Mouse (Mus musculus) ES-Bruce4 (cell line): ENCODE measurements around the gene Entpd4b. TPM values are rescaled to one million over a fixed set of nuclear protein-coding genes. Genes with fewer than 3 reads are reported as not detected.
"Not testable (repeated sequence)": the region's sequence is repeated elsewhere in the genome, so short reads cannot be mapped to it uniquely, and the experiment has no call there.

Source experiments
- H3K27ac ChIP-seq: 2 replicates; pipeline ENCODE4 v1.5.1; 2012; ENCODE audit warnings: low read length, inconsistent platforms; ENCODE audit not compliant: insufficient read depth
- H3K27me3 ChIP-seq: 2 replicates; pipeline ENCODE4 v1.6.1; 2012; ENCODE audit warnings: mild to moderate bottlenecking, low read length, inconsistent platforms; ENCODE audit not compliant: control insufficient read depth, poor library complexity, insufficient read depth, severe bottlenecking
- H3K36me3 ChIP-seq: 2 replicates; pipeline ENCODE4 v1.6.1; 2012; ENCODE audit warnings: inconsistent platforms, mild to moderate bottlenecking, low read length, moderate library complexity; ENCODE audit not compliant: control insufficient read depth, poor library complexity, insufficient read depth, severe bottlenecking
- H3K4me1 ChIP-seq: one replicate; pipeline ENCODE4 v1.8.1; 2011; ENCODE audit warnings: low read length; ENCODE audit not compliant: control insufficient read depth, insufficient read depth
- H3K4me3 ChIP-seq: 2 replicates; pipeline ENCODE4 v1.5.1; 2011; ENCODE audit warnings: low read depth, mild to moderate bottlenecking, low read length
- H3K9ac ChIP-seq: 2 replicates; pipeline ENCODE4 v1.6.1; 2012; ENCODE audit warnings: low read depth, mild to moderate bottlenecking, inconsistent platforms; ENCODE audit not compliant: poor library complexity, severe bottlenecking
- H3K9me3 ChIP-seq: replicated peaks from 2 replicates; pipeline ENCODE4 v1.6.1; 2012; ENCODE audit warnings: mild to moderate bottlenecking, low read length, inconsistent platforms; ENCODE audit not compliant: control insufficient read depth, poor library complexity, insufficient read depth, severe bottlenecking
- polyA plus RNA-seq: library from polyadenylated mRNA; stranded (reverse); fragments of >200 nt; gene quantifications from 2 replicates; pipeline ENCODE4 v1.2.4, GENCODE M21; 2011; ENCODE audit warnings: low read depth; ENCODE audit not compliant: missing spikeins, insufficient read depth, insufficient read length

Entpd4b gene
- polyA plus RNA-seq, 1 experiment, result 3.8 TPM

- H3K4me3 ChIP-seq, H3K27ac ChIP-seq, H3K36me3 ChIP-seq, H3K9me3 ChIP-seq, H3K9ac ChIP-seq, H3K27me3 ChIP-seq, H3K4me1 ChIP-seq: not testable (repeated sequence)
These were observed 10.2 kb upstream of the Entpd4b start for GRCm38 (mm10) chr14:69545052-69545451.

- not testable (repeated sequence) for H3K4me1 ChIP-seq
These were observed 7.9 kb upstream of the Entpd4b start for GRCm38 (mm10) chr14:69547310-69547709.

DNA sequence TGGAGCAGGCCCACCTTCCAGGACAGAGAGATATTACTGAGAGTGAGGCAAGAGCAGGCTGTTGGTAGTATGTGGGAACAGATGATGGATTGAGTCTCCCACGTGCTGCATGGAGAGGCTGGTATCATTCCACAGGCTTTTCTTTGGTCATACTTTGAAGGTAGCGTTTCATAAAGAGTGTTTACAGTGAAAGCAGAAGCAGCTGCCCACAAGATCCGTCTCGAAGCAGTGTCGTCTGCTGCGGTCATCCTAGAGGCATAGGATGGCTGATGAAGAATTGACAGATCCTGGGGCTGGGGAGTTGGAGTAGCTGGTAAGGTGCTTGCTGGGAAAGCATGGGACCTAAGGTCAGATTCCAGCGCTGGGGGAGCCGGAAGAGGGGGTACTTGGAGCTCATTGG lies 1.6 kb downstream of the Entpd4b start:
- not testable (repeated sequence) for H3K4me1 ChIP-seq, H3K27ac ChIP-seq, H3K27me3 ChIP-seq, H3K36me3 ChIP-seq, H3K4me3 ChIP-seq, H3K9ac ChIP-seq, H3K9me3 ChIP-seq

More at GRCm38 (mm10) chr14:69547310-69547709, 7.9 kb upstream of the Entpd4b start:
- H3K27me3 ChIP-seq, H3K4me3 ChIP-seq, H3K36me3 ChIP-seq, H3K9me3 ChIP-seq, H3K27ac ChIP-seq, H3K9ac ChIP-seq: not testable (repeated sequence)

DNA sequence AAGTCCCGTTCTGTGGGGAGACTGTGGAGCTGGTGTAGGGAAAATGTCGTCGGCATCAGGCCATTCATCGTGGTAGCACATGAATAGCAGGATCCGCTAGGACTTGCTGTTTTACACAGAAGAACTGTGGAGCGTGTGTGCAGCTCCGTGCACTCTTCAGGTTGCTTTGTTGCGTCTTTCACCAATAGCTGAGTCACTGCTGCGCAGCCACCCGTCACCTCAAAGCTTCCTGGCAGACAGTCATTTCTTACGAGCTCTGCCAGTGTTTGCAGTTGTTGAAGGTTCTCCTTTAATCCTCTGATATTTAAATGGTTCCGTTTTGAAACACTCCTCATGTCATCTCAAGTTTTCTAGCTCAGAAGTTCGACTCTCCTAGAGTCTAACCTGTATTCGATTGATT lies 2.3 kb downstream of the Entpd4b start:
- H3K4me1 ChIP-seq, result not testable (repeated sequence)

More for the DNA sequence above, 2.3 kb downstream of the Entpd4b start:
- not testable (repeated sequence) for H3K9ac ChIP-seq, H3K36me3 ChIP-seq, H3K4me3 ChIP-seq, H3K27ac ChIP-seq, H3K27me3 ChIP-seq, H3K9me3 ChIP-seq

Other genes starting within 250 kb of the Entpd4b start
- gene Gm16867, start 52.1 kb upstream of the Entpd4b start, polyA plus RNA-seq, result not detected in 2 replicates
- not detected in 2 replicates for gene Gm27179, start 42.9 kb upstream of the Entpd4b start, polyA plus RNA-seq